Mouse (Mus musculus): Measurements from ENCODE around the gene Aldh1a3. TPM values are rescaled to one million over a fixed set of nuclear protein-coding genes. Genes with fewer than 3 reads are reported as not detected.

Aldh1a3 gene
- polyA plus RNA-seq, 1 experiment = 4.0 TPM

- Histone ChIP-seq H3K4me3 (ENCODE audit: insufficient read depth, poor library complexity, severe bottlenecking) (no peak overlapping the region), H3K27me3 (ENCODE audit: control insufficient read depth, insufficient read depth, insufficient read length) (no peaks in the 10 kb centered on the region), H3ac (ENCODE audit: control insufficient read depth, insufficient read length, low read depth) (no peak overlapping the region), H3K79me3 (ENCODE audit: low read depth) (no peaks in the 10 kb centered on the region), H3K36me3 (ENCODE audit: control insufficient read depth, insufficient read depth) (no peaks in the 10 kb centered on the region), H3K79me2 (ENCODE audit: control insufficient read depth, insufficient read depth) (no peaks in the 10 kb centered on the region)
- TF ChIP-seq CTCF (IDR thresholded peaks at IDR 0.05; ENCODE audit: control insufficient read depth, insufficient read depth, insufficient read length) = peak; percentile 75
- TF ChIP-seq MYOD1 (IDR thresholded peaks at IDR 0.05; ENCODE audit: control insufficient read depth, insufficient read length, low read depth) = no peak
Measured at GRCm38 (mm10) chr7:66434453-66434935, 7.2 kb upstream of the Aldh1a3 start.

- no peaks in the 10 kb centered on the region for H3K79me3 ChIP-seq (ENCODE audit: low read depth)
- H3K36me3 ChIP-seq (ENCODE audit: control insufficient read depth, insufficient read depth) = no peaks in the 10 kb centered on the region
- no peaks in the 10 kb centered on the region for H3K79me2 ChIP-seq (ENCODE audit: control insufficient read depth, insufficient read depth)
- no peak overlapping the region for H3K4me3 ChIP-seq (ENCODE audit: insufficient read depth, poor library complexity, severe bottlenecking)
- H3K27me3 ChIP-seq (ENCODE audit: control insufficient read depth, insufficient read depth, insufficient read length) = no peaks in the 10 kb centered on the region
- TF ChIP-seq MYOD1 (IDR thresholded peaks at IDR 0.05; ENCODE audit: control insufficient read depth, insufficient read length, low read depth) (no peak), FOSL1 (IDR thresholded peaks at IDR 0.05; ENCODE audit: insufficient read depth, low read length, poor library complexity, severe bottlenecking) (no peak), CEBPB (IDR thresholded peaks at IDR 0.05; ENCODE audit: low read depth) (no peak), USF1 (IDR thresholded peaks at IDR 0.05; ENCODE audit: low read depth) (no peak), MAX (IDR thresholded peaks at IDR 0.05) (no peak), CTCF (IDR thresholded peaks at IDR 0.05; ENCODE audit: control insufficient read depth, insufficient read depth, insufficient read length) (no peak), MYOG (IDR thresholded peaks at IDR 0.05; ENCODE audit: control insufficient read depth, extremely low read depth, insufficient read length) (no peak)
- peak overlapping the region; percentile 34 for H3ac ChIP-seq (ENCODE audit: control insufficient read depth, insufficient read length, low read depth)
Measured at GRCm38 (mm10) chr7:66427053-66427436, 272 bp downstream of the Aldh1a3 start.

GRCm38 (mm10) chr7:66421903-66422302, 5.4 kb downstream of the Aldh1a3 start:
- TF ChIP-seq CEBPB (IDR thresholded peaks at IDR 0.05; ENCODE audit: low read depth) (no peak), FOSL1 (IDR thresholded peaks at IDR 0.05; ENCODE audit: insufficient read depth, low read length, poor library complexity, severe bottlenecking) (no peak), MAX (IDR thresholded peaks at IDR 0.05) (no peak), USF1 (IDR thresholded peaks at IDR 0.05; ENCODE audit: low read depth) (no peak), CTCF (IDR thresholded peaks at IDR 0.05; ENCODE audit: control insufficient read depth, insufficient read depth, insufficient read length) (no peak), MYOD1 (IDR thresholded peaks at IDR 0.05; ENCODE audit: control insufficient read depth, insufficient read length, low read depth) (no peak), MYOG (IDR thresholded peaks at IDR 0.05; ENCODE audit: control insufficient read depth, extremely low read depth, insufficient read length) (no peak)
- no peaks in the 10 kb centered on the region for H3K79me2 ChIP-seq (ENCODE audit: control insufficient read depth, insufficient read depth)
- no peaks in the 10 kb centered on the region for H3K27me3 ChIP-seq (ENCODE audit: control insufficient read depth, insufficient read depth, insufficient read length)
- no peak overlapping the region for H3K4me3 ChIP-seq (ENCODE audit: insufficient read depth, poor library complexity, severe bottlenecking)
- no peaks in the 10 kb centered on the region for H3K79me3 ChIP-seq (ENCODE audit: low read depth)
- no peaks in the 10 kb centered on the region for H3K36me3 ChIP-seq (ENCODE audit: control insufficient read depth, insufficient read depth)
- no peak overlapping the region for H3ac ChIP-seq (ENCODE audit: control insufficient read depth, insufficient read length, low read depth)

- no peak overlapping the region for H3K4me3 ChIP-seq (ENCODE audit: insufficient read depth, poor library complexity, severe bottlenecking)
- H3K36me3 ChIP-seq (ENCODE audit: control insufficient read depth, insufficient read depth) = no peaks in the 10 kb centered on the region
- H3K79me3 ChIP-seq (ENCODE audit: low read depth) = no peaks in the 10 kb centered on the region
- no peaks in the 10 kb centered on the region for H3K27me3 ChIP-seq (ENCODE audit: control insufficient read depth, insufficient read depth, insufficient read length)
- no peaks in the 10 kb centered on the region for H3K79me2 ChIP-seq (ENCODE audit: control insufficient read depth, insufficient read depth)
- TF ChIP-seq FOSL1 (IDR thresholded peaks at IDR 0.05; ENCODE audit: insufficient read depth, low read length, poor library complexity, severe bottlenecking) = no peak
- no peak for TF ChIP-seq MAX (IDR thresholded peaks at IDR 0.05)
- no peak for TF ChIP-seq MYOG (IDR thresholded peaks at IDR 0.05; ENCODE audit: control insufficient read depth, extremely low read depth, insufficient read length)
- no peak for TF ChIP-seq USF1 (IDR thresholded peaks at IDR 0.05; ENCODE audit: low read depth)
- TF ChIP-seq MYOD1 (IDR thresholded peaks at IDR 0.05; ENCODE audit: control insufficient read depth, insufficient read length, low read depth) = no peak
- no peak overlapping the region for H3ac ChIP-seq (ENCODE audit: control insufficient read depth, insufficient read length, low read depth)
Measured at GRCm38 (mm10) chr7:66418981-66419380, 8.3 kb downstream of the Aldh1a3 start.

GRCm38 (mm10) chr7:66416829-66417228, 10.5 kb downstream of the Aldh1a3 start:
- no peak overlapping the region for H3K4me3 ChIP-seq (ENCODE audit: insufficient read depth, poor library complexity, severe bottlenecking)
- H3K27me3 ChIP-seq (ENCODE audit: control insufficient read depth, insufficient read depth, insufficient read length) = no peaks in the 10 kb centered on the region
- TF ChIP-seq USF1 (IDR thresholded peaks at IDR 0.05; ENCODE audit: low read depth) (no peak), MYOG (IDR thresholded peaks at IDR 0.05; ENCODE audit: control insufficient read depth, extremely low read depth, insufficient read length) (no peak), MYOD1 (IDR thresholded peaks at IDR 0.05; ENCODE audit: control insufficient read depth, insufficient read length, low read depth) (no peak), FOSL1 (IDR thresholded peaks at IDR 0.05; ENCODE audit: insufficient read depth, low read length, poor library complexity, severe bottlenecking) (no peak), MAX (IDR thresholded peaks at IDR 0.05) (no peak), CEBPB (IDR thresholded peaks at IDR 0.05; ENCODE audit: low read depth) (no peak), CTCF (IDR thresholded peaks at IDR 0.05; ENCODE audit: control insufficient read depth, insufficient read depth, insufficient read length) (no peak)
- no peaks in the 10 kb centered on the region for H3K79me2 ChIP-seq (ENCODE audit: control insufficient read depth, insufficient read depth)
- H3ac ChIP-seq (ENCODE audit: control insufficient read depth, insufficient read length, low read depth) = no peak overlapping the region
- H3K79me3 ChIP-seq (ENCODE audit: low read depth) = no peaks in the 10 kb centered on the region
- no peaks in the 10 kb centered on the region for H3K36me3 ChIP-seq (ENCODE audit: control insufficient read depth, insufficient read depth)

- TF ChIP-seq MYOD1 (IDR thresholded peaks at IDR 0.05; ENCODE audit: control insufficient read depth, insufficient read length, low read depth) (no peak), CTCF (IDR thresholded peaks at IDR 0.05; ENCODE audit: control insufficient read depth, insufficient read depth, insufficient read length) (no peak), USF1 (IDR thresholded peaks at IDR 0.05; ENCODE audit: low read depth) (no peak), MAX (IDR thresholded peaks at IDR 0.05) (no peak), MYOG (IDR thresholded peaks at IDR 0.05; ENCODE audit: control insufficient read depth, extremely low read depth, insufficient read length) (no peak), FOSL1 (IDR thresholded peaks at IDR 0.05; ENCODE audit: insufficient read depth, low read length, poor library complexity, severe bottlenecking) (no peak), CEBPB (IDR thresholded peaks at IDR 0.05; ENCODE audit: low read depth) (no peak)
- no peaks in the 10 kb centered on the region for H3K27me3 ChIP-seq (ENCODE audit: control insufficient read depth, insufficient read depth, insufficient read length)
- no peaks in the 10 kb centered on the region for H3K79me3 ChIP-seq (ENCODE audit: low read depth)
- no peak overlapping the region for H3ac ChIP-seq (ENCODE audit: control insufficient read depth, insufficient read length, low read depth)
- H3K79me2 ChIP-seq (ENCODE audit: control insufficient read depth, insufficient read depth) = no peaks in the 10 kb centered on the region
- no peaks in the 10 kb centered on the region for H3K36me3 ChIP-seq (ENCODE audit: control insufficient read depth, insufficient read depth)
- H3K4me3 ChIP-seq (ENCODE audit: insufficient read depth, poor library complexity, severe bottlenecking) = no peak overlapping the region
Measured at GRCm38 (mm10) chr7:66413093-66413492, 14.2 kb downstream of the Aldh1a3 start.
